Mouse (Mus musculus): ENCODE measurements at regions not wholly inside any gene's neighbourhood (a gene's known extent, or its start where the extent isn't known, plus 50 kb on each side); places are given as distances from the start of the nearest gene placed in this dataset.
A peak's percentile ranks its signal among the peaks of the same experiment; 100 is the strongest.

GRCm38 (mm10) chr13:107645121-107645864 lies 399.0 kb upstream of the Smim15 start:
- Histone ChIP-seq H3K27me3 (ENCODE audit: control insufficient read depth, insufficient read depth, low read length) (peaks cover 20% of the 10 kb centered on the region), H3K9me3 (ENCODE audit: control insufficient read depth, low read length) (no peaks in the 10 kb centered on the region)
- WGBS = 2% methylated on average over 36 of the region's 36 CpGs

GRCm38 (mm10) chr13:107644705-107645104 lies 399.5 kb upstream of the Smim15 start:
- Histone ChIP-seq H3K4me2 (replicated peaks; ENCODE audit: low read depth, low read length) (peak overlapping the region; percentile 46), H3K27me3 (ENCODE audit: control insufficient read depth, insufficient read depth, low read length) (peaks cover 20% of the 10 kb centered on the region), H3K9me3 (ENCODE audit: control insufficient read depth, low read length) (no peaks in the 10 kb centered on the region), H3K4me1 (ENCODE audit: control insufficient read depth, insufficient read depth, low read length) (peaks cover 5% of the 10 kb centered on the region; the same call in 1 of the 2 replicates), H3K4me3 (ENCODE audit: low read length) (peak overlapping the region; percentile 42), H3K27ac (ENCODE audit: low read depth, low read length) (no peak overlapping the region), H3K36me3 (ENCODE audit: control insufficient read depth, insufficient read depth, low read length) (no peaks in the 10 kb centered on the region), H3K9ac (ENCODE audit: low read depth, low read length) (peak overlapping the region; percentile 28; the same call in 1 of the 2 replicates)
- 26% methylated on average over 12 of the region's 12 CpGs for WGBS
- peak; percentile 50; the same call in 1 of the 2 replicates for ATAC-seq (ENCODE audit: low FRiP score, low TSS enrichment)

More at GRCm38 (mm10) chr13:107645121-107645864, 399.0 kb upstream of the Smim15 start:
- H3K9ac ChIP-seq (ENCODE audit: low read depth, low read length) = peak overlapping the region; percentile 44
- H3K27ac ChIP-seq (ENCODE audit: low read depth, low read length) = no peak overlapping the region
- ATAC-seq (ENCODE audit: low FRiP score, low TSS enrichment) = peak; percentile 43; the same call in 1 of the 2 replicates
- H3K4me2 ChIP-seq (replicated peaks; ENCODE audit: low read depth, low read length) = peak overlapping the region; percentile 46
- peak overlapping the region; percentile 42 for H3K4me3 ChIP-seq (ENCODE audit: low read length)
- no peaks in the 10 kb centered on the region for H3K36me3 ChIP-seq (ENCODE audit: control insufficient read depth, insufficient read depth, low read length)
- H3K4me1 ChIP-seq (ENCODE audit: control insufficient read depth, insufficient read depth, low read length) = peaks cover 5% of the 10 kb centered on the region; the same call in 1 of the 2 replicates

- Histone ChIP-seq H3K36me3 (ENCODE audit: control insufficient read depth, insufficient read depth, low read length) (no peaks in the 10 kb centered on the region), H3K27ac (ENCODE audit: low read depth, low read length) (no peak overlapping the region), H3K4me1 (ENCODE audit: control insufficient read depth, insufficient read depth, low read length) (peaks cover 5% of the 10 kb centered on the region; the same call in 1 of the 2 replicates), H3K27me3 (ENCODE audit: control insufficient read depth, insufficient read depth, low read length) (peaks cover 17% of the 10 kb centered on the region), H3K4me3 (ENCODE audit: low read length) (no peak overlapping the region), H3K9me3 (ENCODE audit: control insufficient read depth, low read length) (no peaks in the 10 kb centered on the region), H3K9ac (ENCODE audit: low read depth, low read length) (no peak overlapping the region), H3K4me2 (replicated peaks; ENCODE audit: low read depth, low read length) (no peak overlapping the region)
- no peak for ATAC-seq (ENCODE audit: low FRiP score, low TSS enrichment)
- WGBS = 83% methylated on average over 14 of the region's 14 CpGs
These were observed 402.2 kb upstream of the Smim15 start for GRCm38 (mm10) chr13:107641926-107642657.

- H3K27ac ChIP-seq (ENCODE audit: low read depth, low read length) = no peak overlapping the region
- H3K9me3 ChIP-seq (ENCODE audit: control insufficient read depth, low read length) = no peaks in the 10 kb centered on the region
- H3K27me3 ChIP-seq (ENCODE audit: control insufficient read depth, insufficient read depth, low read length) = peaks cover 9% of the 10 kb centered on the region; the same call in 1 of the 2 replicates
- no peak overlapping the region for H3K4me3 ChIP-seq (ENCODE audit: low read length)
- H3K9ac ChIP-seq (ENCODE audit: low read depth, low read length) = no peak overlapping the region
- WGBS = 62% methylated on average over 4 of the region's 4 CpGs
- no peaks in the 10 kb centered on the region for H3K36me3 ChIP-seq (ENCODE audit: control insufficient read depth, insufficient read depth, low read length)
- no peaks in the 10 kb centered on the region for H3K4me1 ChIP-seq (ENCODE audit: control insufficient read depth, insufficient read depth, low read length)
- ATAC-seq (ENCODE audit: low FRiP score, low TSS enrichment) = peak; percentile 88
- H3K4me2 ChIP-seq (replicated peaks; ENCODE audit: low read depth, low read length) = no peak overlapping the region
These were observed 404.6 kb upstream of the Smim15 start for GRCm38 (mm10) chr13:107639620-107640019.

- H3K4me3 ChIP-seq (ENCODE audit: low read length) = no peak overlapping the region
- H3K9ac ChIP-seq (ENCODE audit: low read depth, low read length) = no peak overlapping the region
- peaks cover 3% of the 10 kb centered on the region; the same call in 1 of the 2 replicates for H3K9me3 ChIP-seq (ENCODE audit: control insufficient read depth, low read length)
- no peaks in the 10 kb centered on the region for H3K4me1 ChIP-seq (ENCODE audit: control insufficient read depth, insufficient read depth, low read length)
- H3K27ac ChIP-seq (ENCODE audit: low read depth, low read length) = no peak overlapping the region
- no peak for ATAC-seq (ENCODE audit: low FRiP score, low TSS enrichment)
- 94% methylated on average over 5 of the region's 5 CpGs for WGBS
- no peaks in the 10 kb centered on the region for H3K27me3 ChIP-seq (ENCODE audit: control insufficient read depth, insufficient read depth, low read length)
- H3K36me3 ChIP-seq (ENCODE audit: control insufficient read depth, insufficient read depth, low read length) = no peaks in the 10 kb centered on the region
- H3K4me2 ChIP-seq (replicated peaks; ENCODE audit: low read depth, low read length) = no peak overlapping the region
These were observed 407.0 kb upstream of the Smim15 start for GRCm38 (mm10) chr13:107637269-107637668.

- H3K9me3 ChIP-seq (ENCODE audit: control insufficient read depth, low read length) = peaks cover 3% of the 10 kb centered on the region; the same call in 1 of the 2 replicates
- H3K27me3 ChIP-seq (ENCODE audit: control insufficient read depth, insufficient read depth, low read length) = no peaks in the 10 kb centered on the region
- no peak for ATAC-seq (ENCODE audit: low FRiP score, low TSS enrichment)
- H3K36me3 ChIP-seq (ENCODE audit: control insufficient read depth, insufficient read depth, low read length) = no peaks in the 10 kb centered on the region
- no peak overlapping the region for H3K9ac ChIP-seq (ENCODE audit: low read depth, low read length)
- WGBS = 62% methylated on average over 5 of the region's 5 CpGs
- no peak overlapping the region for H3K27ac ChIP-seq (ENCODE audit: low read depth, low read length)
- H3K4me2 ChIP-seq (replicated peaks; ENCODE audit: low read depth, low read length) = no peak overlapping the region
- no peaks in the 10 kb centered on the region for H3K4me1 ChIP-seq (ENCODE audit: control insufficient read depth, insufficient read depth, low read length)
- no peak overlapping the region for H3K4me3 ChIP-seq (ENCODE audit: low read length)
These were observed 409.1 kb upstream of the Smim15 start for GRCm38 (mm10) chr13:107635114-107635513.

GRCm38 (mm10) chr13:107627073-107627472 lies 417.2 kb upstream of the Smim15 start:
- no peak overlapping the region for H3K9ac ChIP-seq (ENCODE audit: low read depth, low read length)
- no peaks in the 10 kb centered on the region for H3K4me1 ChIP-seq (ENCODE audit: control insufficient read depth, insufficient read depth, low read length)
- H3K36me3 ChIP-seq (ENCODE audit: control insufficient read depth, insufficient read depth, low read length) = no peaks in the 10 kb centered on the region
- WGBS = 58% methylated on average over 2 of the region's 2 CpGs
- H3K9me3 ChIP-seq (ENCODE audit: control insufficient read depth, low read length) = no peaks in the 10 kb centered on the region
- H3K27ac ChIP-seq (ENCODE audit: low read depth, low read length) = no peak overlapping the region
- no peaks in the 10 kb centered on the region for H3K27me3 ChIP-seq (ENCODE audit: control insufficient read depth, insufficient read depth, low read length)
- no peak overlapping the region for H3K4me2 ChIP-seq (replicated peaks; ENCODE audit: low read depth, low read length)
- ATAC-seq (ENCODE audit: low FRiP score, low TSS enrichment) = peak; percentile 77
- no peak overlapping the region for H3K4me3 ChIP-seq (ENCODE audit: low read length)

GRCm38 (mm10) chr13:107626670-107627069 lies 417.6 kb upstream of the Smim15 start:
- H3K27ac ChIP-seq (ENCODE audit: low read depth, low read length) = no peak overlapping the region
- H3K9ac ChIP-seq (ENCODE audit: low read depth, low read length) = no peak overlapping the region
- H3K9me3 ChIP-seq (ENCODE audit: control insufficient read depth, low read length) = no peaks in the 10 kb centered on the region
- WGBS = 27% methylated on average over 8 of the region's 8 CpGs
- no peaks in the 10 kb centered on the region for H3K27me3 ChIP-seq (ENCODE audit: control insufficient read depth, insufficient read depth, low read length)
- peak; percentile 93 for ATAC-seq (ENCODE audit: low FRiP score, low TSS enrichment)
- H3K36me3 ChIP-seq (ENCODE audit: control insufficient read depth, insufficient read depth, low read length) = no peaks in the 10 kb centered on the region
- H3K4me2 ChIP-seq (replicated peaks; ENCODE audit: low read depth, low read length) = no peak overlapping the region; the same call in 1 of the 2 replicates
- H3K4me1 ChIP-seq (ENCODE audit: control insufficient read depth, insufficient read depth, low read length) = no peaks in the 10 kb centered on the region
- H3K4me3 ChIP-seq (ENCODE audit: low read length) = no peak overlapping the region

GRCm38 (mm10) chr13:107621337-107621736 lies 422.9 kb upstream of the Smim15 start:
- WGBS = 46% methylated on average over 2 of the region's 2 CpGs
- H3K4me3 ChIP-seq (ENCODE audit: low read length) = no peak overlapping the region
- no peaks in the 10 kb centered on the region for H3K36me3 ChIP-seq (ENCODE audit: control insufficient read depth, insufficient read depth, low read length)
- no peaks in the 10 kb centered on the region for H3K27me3 ChIP-seq (ENCODE audit: control insufficient read depth, insufficient read depth, low read length)
- no peak overlapping the region for H3K9ac ChIP-seq (ENCODE audit: low read depth, low read length)
- no peaks in the 10 kb centered on the region for H3K9me3 ChIP-seq (ENCODE audit: control insufficient read depth, low read length)
- H3K27ac ChIP-seq (ENCODE audit: low read depth, low read length) = no peak overlapping the region
- ATAC-seq (ENCODE audit: low FRiP score, low TSS enrichment) = no peak
- H3K4me2 ChIP-seq (replicated peaks; ENCODE audit: low read depth, low read length) = no peak overlapping the region
- peaks cover 11% of the 10 kb centered on the region; the same call in 1 of the 2 replicates for H3K4me1 ChIP-seq (ENCODE audit: control insufficient read depth, insufficient read depth, low read length)
